Mouse (Mus musculus) myocyte (in vitro differentiated cells): ENCODE measurements at regions not wholly inside any gene's neighbourhood (a gene's known extent, or its start where the extent isn't known, plus 50 kb on each side); places are given as distances from the start of the nearest gene placed in this dataset.
A peak's percentile ranks its signal among the peaks of the same experiment; 100 is the strongest.

ENCODE experiments used
- CEBPB ChIP-seq: IDR thresholded peaks from 2 replicates; pipeline ENCODE4 v1.6.1; 2011; ENCODE audit warnings: mild to moderate bottlenecking, moderate library complexity; ENCODE audit not compliant: poor library complexity, insufficient read depth, severe bottlenecking
- E2F4 ChIP-seq: IDR thresholded peaks from one replicate; pipeline ENCODE4 v1.6.1; 2011; ENCODE audit warnings: mild to moderate bottlenecking, control low read depth, moderate library complexity; ENCODE audit not compliant: insufficient read depth
- MAX ChIP-seq: IDR thresholded peaks from one replicate; pipeline ENCODE4 v1.6.1; 2011; ENCODE audit warnings: low read depth, mild to moderate bottlenecking, control low read depth
- POLR2A ChIP-seq: IDR thresholded peaks from one replicate; pipeline ENCODE4 v1.6.1; 2011; ENCODE audit warnings: low read depth, mild to moderate bottlenecking, control low read depth, moderate library complexity; ENCODE audit not compliant: insufficient read length
- SRF ChIP-seq: IDR thresholded peaks from one replicate; pipeline ENCODE4 v1.6.1; 2011; ENCODE audit warnings: low read depth; ENCODE audit not compliant: control insufficient read depth, insufficient read length
- TCF12 ChIP-seq: IDR thresholded peaks from one replicate; pipeline ENCODE4 v1.6.1; 2011; ENCODE audit warnings: mild to moderate bottlenecking, control low read depth; ENCODE audit not compliant: poor library complexity, insufficient read depth, severe bottlenecking
- USF1 ChIP-seq: IDR thresholded peaks from one replicate; pipeline ENCODE4 v1.6.1; 2011; ENCODE audit warnings: low read depth, mild to moderate bottlenecking, control low read depth, moderate library complexity

- TF ChIP-seq USF1, result no peak
- TF ChIP-seq POLR2A, result peak; percentile 34
- no peak for TF ChIP-seq CEBPB
- TF ChIP-seq E2F4, result no peak
- TF ChIP-seq SRF, result no peak
- TF ChIP-seq MAX, result no peak
- TF ChIP-seq TCF12, result peak; percentile 38
These were observed 102.2 kb downstream of the Gm11146 start for GRCm38 (mm10) chr16:77499537-77500301.
